Mouse (Mus musculus) ES-E14 (cell line): ENCODE measurements around the gene Gja1. TPM values are rescaled to one million over a fixed set of nuclear protein-coding genes. Genes with fewer than 3 reads are reported as not detected.

Experiments
- DNase-seq: peaks from one replicate; pipeline ENCODE4 v3.0.0-alpha.2; 2013; ENCODE audit warnings: low read depth, low spot score
- H3K27ac ChIP-seq: 2 replicates; pipeline ENCODE4 v1.5.1; 2012; ENCODE audit warnings: low read depth, mild to moderate bottlenecking, low read length, moderate library complexity, mixed read lengths; ENCODE audit not compliant: poor library complexity, insufficient read depth, severe bottlenecking
- H3K36me3 ChIP-seq: 2 replicates; pipeline ENCODE4 v1.6.1; 2012; ENCODE audit warnings: mild to moderate bottlenecking, low read length, moderate library complexity, mixed read lengths; ENCODE audit not compliant: control insufficient read depth, poor library complexity, insufficient read depth, severe bottlenecking
- H3K4me1 ChIP-seq, 2 experiments: fragments of 150-350 bp in 1 of 2; sonication (generic) in 1 of 2; 2 replicates each; pipeline ENCODE4 v1.6.1; 2012; ENCODE audit warnings: low read length in 2 of 2, mild to moderate bottlenecking in 1 of 2, mixed read lengths in 1 of 2; ENCODE audit not compliant: control insufficient read depth in 2 of 2, insufficient read depth in 2 of 2, poor library complexity in 1 of 2
- H3K4me3 ChIP-seq, 2 experiments: fragments of 150-350 bp in 1 of 2; sonication (generic) in 1 of 2; 2 replicates each; pipeline ENCODE4 v1.5.1; 2012; ENCODE audit warnings: low read length in 2 of 2, low read depth in 1 of 2, mild to moderate bottlenecking in 1 of 2, mixed read lengths in 1 of 2; ENCODE audit not compliant: insufficient read depth in 1 of 2, poor library complexity in 1 of 2, severe bottlenecking in 1 of 2
- H3K9ac ChIP-seq: 2 replicates; pipeline ENCODE4 v1.6.1; 2012; ENCODE audit warnings: low read depth, mild to moderate bottlenecking, low read length, mixed read lengths; ENCODE audit not compliant: poor library complexity, insufficient read depth, severe bottlenecking
- H3K9me3 ChIP-seq: fragments of 150-350 bp; sonication (generic); 2 replicates; pipeline ENCODE4 v1.6.1; 2012; ENCODE audit warnings: low read depth, mild to moderate bottlenecking, low read length; ENCODE audit not compliant: control insufficient read depth, insufficient read depth
- CHD2 ChIP-seq: IDR thresholded peaks from 2 replicates; pipeline ENCODE4 v1.6.1; 2014; ENCODE audit warnings: mild to moderate bottlenecking, low read depth, low read length, inconsistent platforms
- HCFC1 ChIP-seq: IDR thresholded peaks from 2 replicates; pipeline ENCODE4 v1.6.1; 2012; ENCODE audit warnings: low read length, inconsistent platforms, borderline replicate concordance; ENCODE audit not compliant: insufficient read depth
- MAFK ChIP-seq: IDR thresholded peaks from 2 replicates; pipeline ENCODE4 v1.6.1; 2014; ENCODE audit warnings: mild to moderate bottlenecking, low read depth, low read length, inconsistent platforms; ENCODE audit not compliant: insufficient read depth
- ZC3H11A ChIP-seq: IDR thresholded peaks from 2 replicates; pipeline ENCODE4 v1.6.1; 2012; ENCODE audit warnings: low read depth, mild to moderate bottlenecking, inconsistent platforms, low read length, borderline replicate concordance
- ZNF384 ChIP-seq: IDR thresholded peaks from 2 replicates; pipeline ENCODE4 v1.6.1; 2012; ENCODE audit warnings: low read depth, low read length, inconsistent platforms
- in situ Hi-C, 2 experiments: fragments of 600-800 bp; cut with MboI; formaldehyde crosslinking; loops; one replicate each; pipeline ENCODE4 v1.15.1; 2025; ENCODE audit warnings: low sequenced_read_pairs in 2 of 2, inconsistent platforms in 1 of 2; ENCODE audit not compliant: unreplicated experiment in 2 of 2
- total RNA-seq: library from RNA; depleted of rRNA; stranded (reverse); fragments of 300-350 nt; gene quantifications from 2 replicates; pipeline ENCODE4 v1.2.3, GENCODE M21; 2012; rRNA removed

Gene Gja1
- total RNA-seq = 156 and 171 TPM in 2 replicates

- H3K36me3 ChIP-seq = peaks cover 2% of the 10 kb centered on the region; the same call in 1 of the 2 replicates
- peak within 1 kb of the TSS; percentile 73 for H3K27ac ChIP-seq
- no peaks in the 10 kb centered on the region for H3K9me3 ChIP-seq
- TF ChIP-seq ZC3H11A = no peak
- peak; percentile 92 for TF ChIP-seq MAFK
- peak; percentile 61; the same call in 1 of the 2 replicates for TF ChIP-seq ZNF384
- DNase-seq = no peak
- H3K9ac ChIP-seq = peak within 1 kb of the TSS; percentile 90
- in situ Hi-C loops = loop anchor here in 1 of 2 experiments (25.0 kb wide), 1 partner anchor 1110 kb away; the partner anchor contains the start of gene Hsf2
- peak within 1 kb of the TSS; percentile 52 to 74 for H3K4me3 ChIP-seq
- peaks cover 3 to 7% of the 10 kb centered on the region in 2 experiments; a peak in 3 of 4 replicates for H3K4me1 ChIP-seq
Observed at GRCm38 (mm10) chr10:56377097-56377965, at the start of gene Gja1. Gja1 (plus strand) TSS chr10:56377330.

DNA sequence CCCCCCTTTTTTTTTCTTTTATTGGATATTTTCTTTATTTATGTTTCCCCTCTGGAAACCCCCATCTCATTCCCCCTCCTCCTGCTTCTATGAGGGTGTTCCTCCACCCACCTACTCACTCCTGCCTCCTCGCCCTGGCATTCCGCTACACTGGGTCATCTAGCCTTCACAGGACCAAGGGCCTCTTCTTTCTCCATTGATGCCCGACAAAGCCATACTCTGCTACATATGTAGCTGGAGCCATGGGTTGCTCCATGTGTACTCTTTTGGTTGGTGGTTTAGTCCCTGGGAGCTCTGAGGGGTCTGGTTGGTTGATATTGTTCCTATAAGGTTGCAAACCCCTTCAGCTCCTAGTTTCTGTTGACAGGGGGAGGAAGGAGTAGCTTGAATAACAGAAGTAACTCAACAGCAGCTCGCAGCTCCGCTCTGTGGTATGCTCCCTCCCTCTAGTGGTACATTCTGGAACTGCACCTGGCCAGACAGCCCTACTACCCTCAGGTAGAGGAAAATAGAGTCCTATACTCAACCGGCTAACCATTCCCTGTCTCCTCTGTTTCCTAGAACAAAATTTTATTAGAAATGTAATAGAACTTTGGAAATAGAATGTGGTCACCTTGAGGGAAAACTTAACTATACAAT, 38.2 kb upstream of the Gja1 start:
- no peak overlapping the region for H3K27ac ChIP-seq
- no peaks in the 10 kb centered on the region for H3K9me3 ChIP-seq
- H3K4me1 ChIP-seq = no peaks in the 10 kb centered on the region
- DNase-seq = peak; percentile 63
- in situ Hi-C loops = no loop called here
- H3K36me3 ChIP-seq = no peaks in the 10 kb centered on the region
- no peak for TF ChIP-seq ZNF384
- TF ChIP-seq MAFK = no peak
- no peak for TF ChIP-seq CHD2
- TF ChIP-seq ZC3H11A = peak; percentile 96
- no peak for TF ChIP-seq HCFC1
- H3K4me3 ChIP-seq = no peak overlapping the region
- H3K9ac ChIP-seq = no peak overlapping the region

- Histone ChIP-seq H3K9me3 (no peaks in the 10 kb centered on the region), H3K4me3 (no peak overlapping the region), H3K36me3 (no peaks in the 10 kb centered on the region), H3K4me1 (no peaks in the 10 kb centered on the region), H3K9ac (no peak overlapping the region), H3K27ac (no peak overlapping the region)
- in situ Hi-C loops = loop anchor here (25.0 kb wide), 3 partner anchors 477 to 952 kb away; no protein-coding TSS in a partner anchor
- DNase-seq = no peak
- no peak for TF ChIP-seq MAFK
- TF ChIP-seq CHD2 = no peak
- no peak for TF ChIP-seq ZNF384
- no peak for TF ChIP-seq ZC3H11A
- no peak for TF ChIP-seq HCFC1
Observed at GRCm38 (mm10) chr10:56360472-56360871, 16.7 kb upstream of the Gja1 start.

DNA sequence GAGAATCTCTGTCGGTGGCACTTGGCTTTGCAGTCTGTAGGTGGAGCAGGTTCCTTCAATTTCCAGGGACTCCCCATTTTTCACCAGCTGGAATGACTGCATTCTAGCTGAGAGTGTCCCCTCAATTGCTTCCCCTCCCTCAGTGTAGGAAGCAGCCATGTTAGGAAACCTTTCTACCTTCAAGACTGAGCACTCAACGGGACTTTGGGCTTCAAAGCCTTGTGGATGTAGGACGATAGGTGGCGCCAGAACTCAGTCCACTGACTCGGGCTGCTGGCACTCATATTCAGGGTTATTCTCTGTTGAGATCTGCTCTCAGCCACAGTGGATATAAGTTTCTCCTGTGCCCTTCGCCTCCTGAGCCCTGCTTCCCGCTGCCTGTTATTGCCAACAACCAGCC, 8.1 kb upstream of the Gja1 start:
- in situ Hi-C loops = loop anchor here (25.0 kb wide), 3 partner anchors 468 to 943 kb away; no protein-coding TSS in a partner anchor
- DNase-seq = no peak
- Histone ChIP-seq H3K9ac (no peak overlapping the region), H3K4me1 (peaks cover 0 to 2% of the 10 kb centered on the region in 2 experiments; a peak in 3 of 4 replicates), H3K9me3 (no peaks in the 10 kb centered on the region), H3K27ac (no peak overlapping the region), H3K4me3 (no peak overlapping the region), H3K36me3 (no peaks in the 10 kb centered on the region)
- TF ChIP-seq ZC3H11A (peak; percentile 65), ZNF384 (no peak), MAFK (no peak)
